Mouse (Mus musculus): ENCODE results near the gene Plxnc1.

- no peak for TF ChIP-seq ZNF384 (IDR thresholded peaks at IDR 0.05; ENCODE audit: low read depth, low read length)
- no peak for TF ChIP-seq CHD2 (IDR thresholded peaks at IDR 0.05; ENCODE audit: low read depth, low read length)
- no peak for TF ChIP-seq HCFC1 (IDR thresholded peaks at IDR 0.05; ENCODE audit: borderline replicate concordance, insufficient read depth, low read length)
- no peak for TF ChIP-seq MAFK (IDR thresholded peaks at IDR 0.05; ENCODE audit: insufficient read depth, low read depth, low read length)
Observed at GRCm38 (mm10) chr10:94943846-94944690, 567 bp downstream of the Plxnc1 start.
